15 mouse cellular contexts compared by ENCODE assay signal in genomic region chr15:61222923-61223322, GRCm38 (mm10).
DNase-seq lines count a peak whose midpoint lies in the region.
"Had no signal": no experiment of that assay in that cellular context is flagged by ENCODE, and none has a peak within 500 bp of the region (broad histone marks: within the 10 kb centered on the region; RNA-seq: fewer than 3 reads in every experiment).

No protein-coding gene starts in this region.

- DNase-seq in 3T3-L1 (ENCODE audit: low read depth, low spot score) (peak; percentile 75), NIH3T3 (ENCODE audit: low read depth) (peak; percentile 58), liver (no peak)
- DNase-seq in fat pad, adult 2 months (ENCODE audit: extremely low read depth, low read depth, low spot score) = peak; percentile 19
- no peak for DNase-seq in heart, adult 8-10 months (ENCODE audit: low spot score)
- DNase-seq in urinary bladder, postnatal 36 days (ENCODE audit: low spot score in 2 of 2) = no peak
- DNase-seq: adrenal gland, adult 2 months; adrenal gland, postnatal 10 days; adrenal gland, postnatal 25 days; B cell, adult 2 months; cerebellum, adult 11-12 months; cerebellum, adult 2 months; cerebellum, adult 9-10 months; cerebellum, postnatal 10 days; cerebellum, postnatal 25 days had no signal

Comparison
In these comparisons a context has a peak if more than half of its experiments do, and no peak if none do; other contexts are left out.
1. DNase-seq: peak in 3T3-L1 (single experiment), NIH3T3 (single experiment) and fat pad, adult 2 months (single experiment); none in heart, adult 8-10 months (single experiment), urinary bladder, postnatal 36 days (0 of 2) and liver (single experiment).